Mouse (Mus musculus) cerebellum, adult 11 months (tissue): ENCODE measurements around the gene Adrb1.

Source experiments
- DNase-seq: peaks from one replicate; pipeline ENCODE4 v3.0.0; 2022

Gene Adrb1

DNA sequence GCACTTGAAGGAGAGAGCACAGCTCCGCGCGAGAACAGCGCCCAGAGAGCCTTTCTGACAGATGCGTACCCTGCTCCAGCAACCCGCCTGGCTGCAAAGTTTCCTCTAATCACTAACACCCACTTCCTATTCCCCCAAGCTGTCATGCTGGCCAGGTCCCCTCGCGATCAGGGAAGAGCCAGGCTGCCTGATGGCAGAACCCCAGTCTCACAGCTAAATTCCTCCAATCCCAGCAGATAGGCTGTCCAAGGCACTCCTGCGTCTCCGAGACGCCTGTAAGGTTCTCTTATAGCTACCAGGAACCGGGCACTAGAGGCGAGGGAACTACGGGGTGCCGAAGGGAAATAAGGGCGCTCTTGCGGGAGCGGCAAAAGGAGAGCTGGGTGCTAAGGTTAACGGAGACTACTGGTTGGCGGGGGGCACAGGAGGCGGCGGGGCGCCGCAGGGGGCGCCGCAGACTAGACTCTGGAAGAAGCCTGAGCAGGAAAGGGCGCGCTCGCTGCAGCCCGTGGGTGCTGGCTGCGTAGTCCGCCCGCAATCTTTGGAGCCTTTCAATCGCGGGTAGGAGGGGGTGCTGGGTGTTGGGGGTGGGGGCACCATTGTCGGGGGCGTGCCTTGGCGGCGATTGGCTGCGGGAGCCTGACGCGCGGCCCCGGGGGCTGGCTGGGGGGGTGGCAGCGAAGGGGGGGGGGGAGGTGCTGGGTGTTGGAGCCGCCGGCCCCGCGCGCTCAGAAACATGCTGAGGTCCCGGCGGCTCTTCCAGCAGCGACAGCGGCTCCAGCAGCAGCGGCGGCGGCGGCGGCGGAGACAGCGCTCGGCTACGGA, at the start of gene Adrb1:
Adrb1 (plus strand) TSS at position 813 of the 825 bp plus-strand sequence.
- no peak for DNase-seq

DNA sequence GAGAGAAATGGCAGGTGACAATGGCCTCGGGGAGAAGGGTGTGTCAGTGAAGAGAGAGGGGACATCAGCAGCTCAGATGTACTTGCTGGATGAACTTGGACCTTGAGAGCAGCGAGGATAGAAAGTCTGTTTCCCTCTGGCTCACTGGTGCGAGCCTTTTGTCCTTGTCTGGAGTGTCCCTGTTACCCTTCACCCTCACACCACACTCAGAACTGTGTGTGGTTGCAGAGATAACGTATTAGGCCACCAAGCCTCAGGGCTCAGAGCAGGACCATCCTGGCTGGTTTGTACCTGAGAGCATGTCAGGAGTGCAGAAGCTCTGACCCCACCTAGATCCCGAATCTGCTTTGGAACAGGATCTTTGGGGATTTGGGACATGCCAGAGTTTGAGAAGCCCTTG, 46.3 kb upstream of the Adrb1 start:
- DNase-seq, result no peak

DNA sequence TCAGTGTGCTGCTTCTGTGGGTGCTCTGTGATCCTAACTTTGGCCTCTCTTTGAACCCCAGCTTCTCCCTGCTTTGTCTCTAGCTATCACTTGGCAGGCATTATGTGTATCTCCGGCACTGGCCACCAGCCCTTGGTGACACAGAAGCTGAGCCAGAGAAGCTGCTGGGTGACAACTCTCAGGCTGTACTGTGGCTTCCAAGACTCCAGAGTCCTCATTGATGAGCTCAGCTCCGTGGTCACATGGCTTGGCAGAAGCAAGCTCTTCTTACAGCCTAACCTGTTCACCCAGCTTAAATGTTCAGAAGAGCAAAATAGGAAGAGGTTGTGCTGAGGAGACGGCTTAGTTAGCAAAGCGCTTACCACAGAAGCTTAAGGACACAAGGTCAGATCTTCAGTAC, 45.5 kb upstream of the Adrb1 start:
- no peak for DNase-seq

DNA sequence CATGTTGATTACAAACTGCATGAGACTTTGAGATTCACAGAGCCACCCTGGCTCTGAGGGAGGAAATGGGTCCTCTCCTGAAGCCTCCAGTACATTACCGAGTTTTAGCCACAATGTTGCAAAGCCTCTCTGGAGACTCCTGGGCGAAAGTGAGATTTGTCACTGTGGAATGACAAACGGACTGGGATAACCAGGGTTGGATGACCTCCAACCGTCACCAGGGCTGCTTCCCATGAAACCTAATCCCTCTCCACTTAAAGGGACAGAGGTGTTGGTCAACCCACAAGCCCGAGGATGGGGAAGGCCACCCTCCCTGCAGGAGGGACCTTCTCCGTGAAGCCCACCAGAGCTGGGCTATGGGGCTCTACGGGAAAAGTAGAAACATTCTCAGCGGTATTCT, 44.4 kb upstream of the Adrb1 start:
- no peak for DNase-seq

DNA sequence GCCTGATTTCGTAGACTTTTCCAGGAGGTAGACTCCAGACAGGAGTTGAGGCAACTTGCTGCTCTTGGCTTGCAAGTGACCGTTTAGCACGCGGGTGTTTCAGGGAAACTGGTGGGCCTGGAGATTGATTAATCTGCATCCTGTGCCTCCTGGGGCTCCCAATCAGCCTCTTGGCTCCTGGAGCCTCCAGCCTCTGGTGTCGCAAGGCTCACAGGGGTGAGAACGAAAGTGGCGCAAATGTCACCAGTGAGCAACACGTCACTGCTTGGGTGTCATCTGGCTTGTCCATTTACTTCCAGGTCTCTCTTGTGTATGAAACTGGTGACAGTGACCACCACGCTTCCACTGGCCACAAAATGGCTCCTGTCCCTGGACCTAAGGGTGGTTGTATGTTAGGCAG, 43.5 kb upstream of the Adrb1 start:
- no peak for DNase-seq

DNA sequence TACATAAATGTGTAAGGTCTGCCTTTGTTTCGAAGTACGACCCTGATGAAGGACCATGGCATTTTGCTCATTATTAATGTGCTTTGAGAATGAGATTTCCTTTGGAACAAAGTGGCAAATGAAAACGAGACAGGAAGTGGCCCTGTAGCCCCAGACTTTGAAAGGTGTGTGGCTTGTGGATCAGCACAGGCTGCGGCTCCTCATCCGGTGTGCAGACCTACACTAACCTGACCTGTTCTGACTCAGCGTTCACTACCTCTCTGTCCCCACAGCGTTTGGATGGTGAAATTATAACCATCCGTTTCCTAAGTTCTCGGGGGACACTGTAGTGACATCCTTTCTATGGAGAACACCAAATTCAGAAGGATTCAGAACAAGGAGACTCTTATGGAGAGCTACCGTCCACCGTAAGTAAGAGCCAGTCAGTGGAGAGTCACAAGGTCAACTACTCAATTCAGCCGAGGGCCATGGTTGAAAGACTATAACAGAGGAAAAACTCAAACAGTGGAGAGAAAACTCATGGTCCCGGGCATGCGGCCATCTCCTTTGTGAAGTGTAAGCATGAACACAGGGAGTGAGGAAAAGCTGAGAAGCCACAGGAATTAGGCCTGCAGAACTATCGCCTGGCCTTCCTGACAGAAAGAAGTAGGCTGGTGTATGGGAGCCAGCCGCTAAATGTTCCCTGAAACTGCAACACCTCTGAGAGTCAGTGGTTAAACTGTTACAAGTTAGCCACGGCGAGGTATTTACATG, 42.6 kb upstream of the Adrb1 start:
- no peak for DNase-seq

DNA sequence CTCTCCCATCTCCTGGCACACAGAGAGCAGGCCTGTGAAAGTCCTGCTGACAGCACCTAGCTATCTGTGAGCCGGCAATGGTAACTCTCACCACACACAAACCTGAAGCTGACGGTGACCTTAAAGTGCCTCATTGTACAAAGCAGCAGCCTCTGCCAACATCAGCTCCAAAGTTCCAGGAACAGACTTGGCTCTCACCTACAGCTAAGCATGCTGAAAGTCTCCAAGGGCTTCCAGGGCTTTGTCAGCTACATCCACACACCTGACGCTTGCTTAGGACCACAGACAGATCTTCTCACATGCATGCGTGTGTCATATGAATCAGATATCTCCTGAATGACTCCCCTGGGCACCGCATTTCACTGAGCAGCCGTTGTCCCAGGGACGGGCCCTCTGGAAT, 42.0 kb upstream of the Adrb1 start:
- DNase-seq, result no peak

DNA sequence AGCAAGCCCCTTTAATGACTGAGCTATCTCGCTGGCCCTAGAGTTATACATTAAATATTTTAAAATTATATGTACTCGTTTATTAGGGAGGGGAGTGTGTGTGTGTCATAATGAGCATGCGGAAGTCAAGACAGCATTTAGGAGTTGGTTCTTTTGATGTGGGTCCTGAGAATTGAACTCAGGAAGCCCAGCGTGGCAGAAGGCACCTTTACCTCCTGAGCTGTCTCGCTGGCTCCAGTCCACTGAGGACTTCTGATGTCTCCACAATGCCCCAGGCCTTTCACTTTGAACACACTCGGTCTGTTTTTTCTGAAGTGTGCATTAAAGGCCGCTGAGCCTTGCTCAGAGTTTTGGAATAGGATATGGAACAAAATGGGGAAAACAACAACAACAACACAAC, 39.7 kb upstream of the Adrb1 start:
- no peak for DNase-seq

DNA sequence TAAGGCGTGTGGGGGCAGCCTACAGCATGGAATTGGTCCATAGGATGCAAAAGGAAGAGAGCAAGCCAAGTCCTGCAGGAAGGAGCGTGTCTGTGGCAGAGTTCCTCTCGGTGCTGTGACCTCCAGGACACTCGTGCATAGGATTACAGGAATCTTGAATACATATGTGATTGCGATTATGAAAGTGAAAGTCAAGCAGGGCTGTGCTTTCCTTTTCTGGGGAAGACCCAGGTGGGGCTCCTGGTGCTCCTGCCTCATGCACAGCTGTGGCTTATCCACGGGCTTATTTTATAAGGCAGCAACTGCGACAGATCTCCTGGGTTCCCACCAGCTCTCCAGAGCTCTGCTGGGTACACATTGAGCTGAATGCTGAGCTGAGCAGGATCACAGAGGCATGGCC, 39.2 kb upstream of the Adrb1 start:
- DNase-seq, result no peak

DNA sequence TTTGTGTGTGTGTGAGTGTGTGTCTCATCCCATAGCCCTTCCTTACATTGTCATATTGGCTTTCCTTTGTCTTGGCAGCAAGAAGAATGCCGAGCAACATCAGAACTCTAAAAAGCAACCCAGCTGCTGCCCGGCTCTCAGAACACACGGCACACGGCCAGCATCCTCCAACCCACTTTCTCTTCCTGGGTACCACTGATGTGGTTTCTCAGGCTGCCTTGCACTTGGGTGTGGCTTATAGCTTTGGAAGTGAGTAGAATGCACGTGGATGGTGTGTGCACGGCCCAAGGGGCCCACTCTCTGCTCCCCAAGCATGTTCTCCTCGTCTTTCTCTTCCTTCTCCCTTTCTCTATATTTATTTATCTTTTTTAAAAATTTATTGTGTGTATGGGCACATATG, 36.5 kb upstream of the Adrb1 start:
- no peak for DNase-seq

DNA sequence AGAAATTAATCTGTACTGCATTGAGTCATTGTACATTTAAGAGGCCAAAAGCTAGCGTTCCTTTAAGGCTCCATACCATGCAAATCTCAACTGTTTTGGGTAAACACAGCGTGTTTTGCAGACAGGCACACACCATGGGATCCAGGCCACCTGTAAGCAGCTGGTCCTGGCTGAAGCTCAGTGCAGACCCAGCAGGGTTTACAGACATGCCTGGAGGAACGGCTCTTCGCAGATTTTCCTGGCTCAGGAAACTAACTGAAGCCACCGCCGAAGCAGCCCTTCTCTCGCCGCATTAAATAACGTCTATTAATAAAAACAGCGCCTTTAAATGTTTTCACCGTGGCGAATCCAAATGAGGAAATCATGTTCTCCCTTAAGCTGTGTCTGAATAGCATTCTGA, 35.8 kb upstream of the Adrb1 start:
- no peak for DNase-seq

DNA sequence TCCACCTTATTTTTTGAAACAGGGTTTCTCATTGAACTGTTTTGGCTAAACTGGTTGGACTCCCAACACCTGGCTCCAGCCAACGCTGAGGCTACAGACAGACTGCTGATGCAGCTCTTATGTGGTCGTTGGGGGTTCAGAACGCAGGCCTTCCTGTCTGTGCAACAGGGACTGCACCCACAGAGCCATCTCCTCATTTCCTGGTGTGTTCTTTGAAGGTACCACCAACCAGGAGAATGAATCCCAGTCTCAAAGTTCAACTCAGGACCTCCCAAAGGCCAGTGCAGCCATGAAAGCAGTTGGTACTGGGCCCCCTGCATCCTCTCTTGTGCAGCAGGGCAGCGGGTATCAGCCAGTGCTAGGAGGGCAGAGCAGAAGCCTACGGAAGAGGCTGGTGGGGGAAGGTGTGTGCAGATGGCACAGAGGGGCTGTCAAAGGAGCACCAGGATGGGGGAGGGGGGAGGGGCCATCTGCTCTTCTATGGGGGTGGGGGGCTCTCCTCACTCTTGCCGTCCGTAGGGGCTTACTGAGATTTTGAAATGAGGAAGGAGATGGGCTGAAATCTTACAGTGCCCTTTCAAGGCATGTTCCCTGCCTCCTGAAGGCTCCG, 34.9 kb upstream of the Adrb1 start:
- DNase-seq, result no peak

DNA sequence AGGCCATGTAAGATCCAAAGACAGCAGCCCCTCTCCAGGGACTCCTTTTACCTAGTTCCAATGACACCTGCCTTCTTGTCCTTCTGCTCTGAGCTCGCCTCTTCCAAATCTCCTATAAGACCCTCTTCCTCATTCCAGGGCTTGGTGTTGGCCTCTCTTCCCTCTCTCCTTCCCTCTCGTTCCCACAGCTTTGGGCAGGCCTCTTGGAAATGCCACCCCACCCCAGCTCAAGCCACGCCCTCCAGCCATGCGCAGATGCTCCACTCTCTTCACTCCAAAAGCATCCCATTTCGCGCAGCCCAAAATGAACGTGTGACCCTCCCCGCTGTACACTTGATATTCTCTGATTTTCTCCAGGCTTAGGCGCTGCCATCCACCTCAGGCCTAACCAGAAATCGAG, 34.3 kb upstream of the Adrb1 start:
- no peak for DNase-seq

DNA sequence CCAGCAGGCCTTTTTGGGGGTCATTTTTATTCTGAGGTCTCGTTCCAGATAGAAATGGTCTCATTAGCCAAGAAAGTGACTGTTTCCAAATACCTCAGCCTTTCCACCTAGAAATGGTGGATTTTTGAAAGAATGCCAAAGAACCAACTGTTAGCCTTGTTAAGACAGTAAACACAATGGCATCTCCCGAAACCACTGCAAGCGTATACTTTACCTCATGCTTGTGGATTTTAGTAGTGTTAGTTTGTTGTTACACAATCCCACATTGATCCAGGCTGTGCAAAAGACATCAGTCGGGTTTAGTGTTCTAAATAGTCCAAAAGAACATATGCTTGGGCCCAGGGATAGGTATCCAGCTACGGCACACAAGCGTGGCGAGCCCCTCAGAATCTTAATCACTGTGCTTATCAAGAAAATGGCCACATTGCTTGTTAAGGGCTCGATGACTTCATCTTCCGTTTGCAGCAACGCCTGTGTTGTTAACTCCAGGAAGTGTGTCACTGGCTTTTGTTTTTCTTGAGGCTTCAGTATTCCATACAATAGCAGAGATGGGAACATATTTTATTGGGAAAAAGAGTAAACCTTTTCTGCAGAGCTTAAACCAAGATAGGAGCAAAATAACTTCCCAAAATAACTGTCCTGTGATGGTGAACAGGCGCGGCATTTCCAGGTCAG, 33.2 kb upstream of the Adrb1 start:
- no peak for DNase-seq

DNA sequence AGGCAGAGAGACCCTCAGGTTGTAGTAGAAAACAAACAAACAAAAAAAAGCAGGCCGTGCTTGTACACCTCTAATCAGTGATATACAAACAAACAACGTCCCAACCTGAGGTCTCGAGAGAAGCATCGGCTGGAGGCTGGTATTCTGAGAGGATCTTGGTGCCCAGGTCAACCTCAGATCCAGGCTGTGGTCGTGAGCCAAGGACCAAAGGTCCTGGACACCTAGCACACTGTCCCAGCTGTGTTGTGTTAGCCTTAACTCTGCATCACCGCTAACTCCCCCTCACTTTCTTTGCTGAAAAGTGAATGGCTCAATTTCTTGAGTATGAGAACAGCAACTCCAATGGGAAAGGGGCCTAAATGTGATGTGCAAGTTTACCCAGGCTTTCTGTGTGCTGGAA, 32.5 kb upstream of the Adrb1 start:
- no peak for DNase-seq

DNA sequence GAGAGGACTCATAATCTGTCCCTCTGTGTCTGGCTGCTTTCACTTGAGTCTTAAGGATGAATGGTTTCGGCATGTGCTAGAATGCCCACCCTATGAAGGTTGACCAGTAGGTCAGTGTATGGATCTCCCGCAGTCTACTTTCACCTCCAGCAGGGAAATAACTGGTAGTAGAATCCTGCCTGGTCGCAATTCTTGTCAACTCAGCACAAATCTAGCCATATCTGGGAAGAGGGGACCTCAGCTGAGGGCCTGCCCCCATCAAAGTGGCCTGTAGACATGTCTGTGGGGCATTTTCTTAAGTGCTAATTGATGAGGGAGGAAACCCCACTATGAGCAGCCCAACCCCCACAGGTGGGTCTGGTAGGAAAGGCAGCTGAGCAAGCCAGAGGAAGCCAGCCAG, 30.9 kb upstream of the Adrb1 start:
- DNase-seq, result no peak

DNA sequence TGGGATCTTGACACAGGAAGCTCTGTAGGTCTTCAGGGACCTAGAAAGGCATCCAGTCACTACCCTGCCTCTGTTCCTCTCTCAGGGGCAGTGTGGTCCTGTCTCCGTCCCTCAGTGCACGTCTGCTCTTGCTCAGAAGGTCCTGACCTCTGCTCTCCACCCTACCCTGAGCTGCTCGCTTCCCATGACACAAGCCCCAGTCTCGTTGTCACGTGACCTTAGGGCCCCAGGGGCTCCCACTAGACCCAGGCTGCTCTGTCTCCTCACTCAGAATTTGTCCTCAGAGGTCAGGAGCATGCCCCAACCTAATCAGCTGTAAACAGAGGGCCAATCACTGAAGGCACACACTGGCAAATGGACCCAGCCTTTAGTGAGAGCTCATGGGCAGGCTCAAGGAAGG, 29.5 kb upstream of the Adrb1 start:
- no peak for DNase-seq

DNA sequence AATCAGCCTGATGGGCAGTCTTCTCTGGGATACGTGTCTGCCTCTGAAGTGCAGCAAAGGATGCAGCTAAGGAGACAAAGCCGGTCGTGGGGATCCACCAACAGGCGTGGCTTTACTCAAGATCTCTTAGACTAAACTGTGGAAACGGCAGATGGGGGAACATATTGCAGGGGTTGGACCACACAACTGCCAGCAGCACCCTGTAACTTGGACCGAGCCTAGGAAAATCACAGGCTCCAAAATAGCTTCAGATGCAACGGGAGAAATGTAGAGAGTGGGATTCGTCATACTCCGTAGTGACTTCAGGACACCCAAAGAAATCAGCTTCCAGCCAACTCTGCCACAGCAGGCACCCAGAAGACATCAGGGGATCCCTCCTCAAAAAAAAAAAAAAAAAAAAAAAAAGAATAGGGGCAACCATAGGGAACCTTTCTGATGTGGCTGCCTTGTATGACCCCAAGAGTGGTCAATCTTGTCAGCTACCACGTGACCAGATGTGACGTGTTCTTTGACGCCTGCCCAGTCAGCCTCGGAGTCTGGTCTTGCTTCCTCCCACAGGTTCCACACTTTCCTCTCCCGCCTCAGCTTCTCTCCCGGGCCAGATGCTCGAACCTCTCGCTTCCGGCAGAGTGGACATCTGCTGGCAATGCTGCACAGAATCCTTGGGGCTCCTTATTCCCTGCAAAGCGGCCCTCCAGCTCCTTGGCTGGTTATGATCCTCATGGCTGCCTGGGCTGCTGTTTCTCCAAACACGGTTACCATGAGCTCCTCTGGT, 24.4 kb upstream of the Adrb1 start:
- DNase-seq, result no peak

DNA sequence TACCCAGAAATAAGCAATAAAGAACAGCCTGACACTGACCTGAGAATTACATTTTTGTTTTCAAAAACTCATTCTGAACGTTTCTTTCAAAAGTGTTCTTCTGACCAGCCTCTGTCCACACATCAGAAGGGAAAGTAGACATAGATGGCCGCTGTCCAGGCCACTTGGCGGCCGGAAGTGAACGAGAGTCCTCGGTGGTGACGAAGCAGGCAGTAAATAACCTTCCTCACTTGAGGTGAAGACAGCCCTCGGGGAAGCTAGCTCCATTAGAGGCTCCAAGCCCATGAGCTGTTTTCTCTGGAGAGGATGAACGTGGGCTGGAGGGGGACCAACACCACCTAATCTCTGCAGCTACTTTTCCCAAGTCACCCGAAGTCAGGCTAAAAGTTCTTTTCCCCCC, 21.2 kb upstream of the Adrb1 start:
- DNase-seq, result no peak

DNA sequence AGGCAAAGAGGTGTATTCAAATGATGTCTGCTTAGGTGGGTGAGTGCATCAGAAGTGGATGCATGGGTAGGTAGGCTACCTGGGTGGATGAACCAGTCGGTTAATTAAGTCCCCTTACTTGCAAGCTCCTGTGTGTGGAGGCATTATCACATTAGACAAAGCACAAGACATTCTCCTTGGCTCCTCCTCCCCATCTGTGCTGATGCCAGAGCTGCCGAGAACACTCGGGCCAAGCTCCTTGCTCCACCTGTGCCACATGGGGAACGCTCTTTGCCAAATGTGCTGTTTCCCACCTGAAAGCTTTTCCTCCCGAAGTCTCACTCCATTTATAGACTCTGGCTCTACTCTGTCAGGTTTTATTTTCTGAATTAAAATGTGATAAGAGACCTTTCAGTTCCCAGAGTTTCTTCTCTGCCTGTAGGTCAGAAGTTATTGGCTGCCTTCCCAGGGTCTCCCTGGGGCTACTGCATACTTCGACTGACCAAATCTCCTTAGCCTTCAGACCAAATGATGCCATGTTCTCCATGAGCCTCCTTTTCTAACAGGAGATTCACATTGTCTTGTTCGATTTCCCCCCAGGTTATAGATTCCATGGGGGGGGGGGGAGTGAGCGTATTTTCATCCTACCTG, 20.5 kb upstream of the Adrb1 start:
- no peak for DNase-seq

DNA sequence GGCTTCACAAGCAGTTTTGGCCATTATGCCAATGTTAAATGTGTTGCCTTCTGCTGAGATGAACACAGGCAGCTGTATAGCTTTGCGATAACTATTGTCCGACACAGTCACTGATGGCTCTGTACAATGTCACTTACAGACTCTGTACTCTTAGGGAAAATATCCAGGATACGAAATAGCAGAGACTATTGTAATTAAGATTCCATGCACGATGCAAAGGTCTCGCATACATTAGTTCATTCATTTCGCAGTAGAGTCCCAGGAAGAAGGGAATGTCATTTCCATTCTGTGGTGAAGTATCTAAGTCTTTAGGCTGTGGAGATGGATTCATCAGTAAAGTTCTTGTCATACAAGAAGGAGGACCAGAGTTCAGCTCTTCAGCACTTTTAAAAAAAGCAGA, 20.0 kb upstream of the Adrb1 start:
- DNase-seq, result no peak
